Mouse (Mus musculus) skeletal muscle tissue, adult 2 months (tissue): Measurements from ENCODE around the gene Klhl23.
A peak's percentile ranks its signal among the peaks of the same experiment; 100 is the strongest.
"Not testable (repeated sequence)": the region's sequence is repeated elsewhere in the genome, so short reads cannot be mapped to it uniquely, and the experiment has no call there.

Source experiments
- DNase-seq: peaks from one replicate; pipeline ENCODE4 v3.0.0-alpha.2; 2012; ENCODE audit warnings: low read depth, low spot score

Klhl23 gene

DNA sequence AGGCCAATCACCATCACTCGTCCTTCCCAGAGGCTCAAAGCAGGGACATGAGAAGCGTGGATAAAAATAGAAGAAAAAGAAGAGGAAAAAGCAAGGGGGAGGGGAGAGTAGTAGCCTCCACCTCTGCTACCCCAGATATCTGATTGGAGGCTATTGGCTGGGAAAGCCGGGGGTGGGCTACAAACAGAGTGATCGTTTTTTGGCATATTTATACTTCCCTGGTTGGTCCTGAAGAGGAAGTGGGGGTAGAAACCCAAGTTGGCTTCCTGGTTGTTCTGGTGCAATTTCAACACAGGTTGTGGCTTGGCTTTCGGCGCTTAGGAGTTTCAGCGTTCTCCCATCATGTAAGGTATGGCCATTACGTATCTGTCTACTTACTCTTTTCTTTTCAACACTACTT lies at the start of gene Klhl23:
TSS of gene Klhl23 (plus strand) at position 234 of the 400 bp plus-strand sequence.
- peak; percentile 13 for DNase-seq

DNA sequence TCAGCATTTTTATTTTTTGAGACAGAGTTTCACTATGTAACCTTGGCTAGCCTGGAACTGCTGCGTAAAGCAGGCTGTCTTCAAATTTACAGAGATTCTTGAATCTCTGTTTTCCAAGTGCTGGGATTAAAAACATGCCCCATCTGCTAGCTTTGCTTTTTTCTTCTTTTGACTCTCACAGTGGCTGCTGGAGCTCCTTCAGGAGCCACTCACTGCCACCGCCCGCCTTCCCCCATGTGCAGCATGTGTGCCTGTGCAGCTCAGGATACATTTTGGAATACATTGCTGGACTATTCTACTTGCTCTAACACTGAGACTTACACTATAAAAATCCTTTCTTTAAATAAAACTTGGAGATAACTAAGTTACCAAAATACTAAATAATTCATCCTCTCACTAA lies 48.4 kb upstream of the Klhl23 start:
- DNase-seq, result no peak

DNA sequence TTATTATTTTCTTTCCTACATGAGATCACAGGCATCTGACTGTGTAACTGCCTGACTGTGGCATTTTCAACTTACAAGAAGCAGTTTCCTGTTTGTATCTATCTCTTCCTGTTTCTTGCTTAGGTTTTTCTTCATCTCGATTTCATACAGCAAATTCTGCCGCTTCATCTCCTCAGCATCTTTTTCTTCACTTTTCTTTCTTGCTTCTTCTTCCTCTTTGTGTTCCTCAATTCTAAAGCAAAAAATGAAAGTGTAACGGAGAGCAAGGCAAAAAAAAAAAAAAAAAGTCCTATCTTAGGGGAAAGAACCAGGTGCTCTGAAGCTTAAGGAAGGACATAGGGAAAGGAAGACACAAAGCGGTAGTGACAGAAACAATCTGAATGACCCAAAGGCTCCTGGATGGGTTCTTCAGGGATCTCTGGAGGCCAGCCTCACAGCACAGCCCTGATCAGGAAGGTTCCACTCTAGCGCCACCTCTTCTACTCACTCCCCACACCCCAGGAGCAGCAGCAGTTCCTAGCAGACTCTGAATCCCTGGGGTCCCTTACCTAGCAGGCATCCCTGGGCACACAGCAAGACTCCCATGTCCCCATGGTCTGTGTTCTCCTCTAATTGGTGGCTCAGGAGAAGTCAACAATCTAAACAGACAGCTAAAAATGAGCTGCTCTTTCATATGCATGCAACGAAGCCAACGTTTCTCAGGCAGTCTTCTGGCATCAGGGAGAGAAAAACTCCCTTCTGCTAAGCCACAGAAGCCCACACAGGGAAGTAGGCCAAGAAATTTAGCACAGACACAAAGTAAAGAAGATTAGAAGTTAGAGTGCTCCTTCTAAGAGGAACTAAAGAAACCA lies 43.5 kb upstream of the Klhl23 start:
- no peak for DNase-seq

DNA sequence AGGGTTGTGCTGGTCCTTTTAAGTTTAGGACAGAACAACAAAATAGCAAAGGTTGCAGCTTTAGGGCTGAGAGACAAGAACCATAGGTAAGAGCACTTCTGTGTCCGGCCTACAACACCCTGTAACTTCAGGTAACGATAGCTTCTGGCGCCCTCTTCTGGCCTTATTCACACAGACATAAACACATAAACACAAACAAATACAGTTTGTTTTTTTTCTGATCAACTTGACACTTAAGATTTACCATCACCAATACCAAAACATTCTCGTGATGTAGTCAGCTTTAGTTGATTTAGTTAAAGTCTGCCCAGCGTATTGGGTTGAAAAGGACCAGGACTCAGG lies 42.9 kb upstream of the Klhl23 start:
- no peak for DNase-seq

DNA sequence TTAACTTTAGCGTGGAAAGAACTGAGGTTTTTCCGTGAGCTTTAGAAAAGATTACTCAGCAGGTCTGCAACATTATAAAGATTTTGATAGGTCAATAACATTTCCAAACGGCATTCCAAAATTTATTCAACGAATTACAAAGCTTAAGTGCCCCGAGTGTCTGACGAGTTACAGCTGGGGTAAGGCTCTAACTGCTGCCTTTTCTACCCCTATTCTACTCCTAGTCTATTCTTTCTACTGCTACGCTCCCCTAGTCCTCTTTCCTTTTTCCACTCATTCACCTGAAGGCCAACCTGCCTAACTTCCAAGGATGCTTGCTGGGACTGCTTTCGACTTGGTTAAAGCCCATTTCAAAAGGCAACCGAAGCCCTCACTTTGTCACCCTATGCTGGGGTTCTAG lies 32.8 kb upstream of the Klhl23 start:
- DNase-seq, result no peak

DNA sequence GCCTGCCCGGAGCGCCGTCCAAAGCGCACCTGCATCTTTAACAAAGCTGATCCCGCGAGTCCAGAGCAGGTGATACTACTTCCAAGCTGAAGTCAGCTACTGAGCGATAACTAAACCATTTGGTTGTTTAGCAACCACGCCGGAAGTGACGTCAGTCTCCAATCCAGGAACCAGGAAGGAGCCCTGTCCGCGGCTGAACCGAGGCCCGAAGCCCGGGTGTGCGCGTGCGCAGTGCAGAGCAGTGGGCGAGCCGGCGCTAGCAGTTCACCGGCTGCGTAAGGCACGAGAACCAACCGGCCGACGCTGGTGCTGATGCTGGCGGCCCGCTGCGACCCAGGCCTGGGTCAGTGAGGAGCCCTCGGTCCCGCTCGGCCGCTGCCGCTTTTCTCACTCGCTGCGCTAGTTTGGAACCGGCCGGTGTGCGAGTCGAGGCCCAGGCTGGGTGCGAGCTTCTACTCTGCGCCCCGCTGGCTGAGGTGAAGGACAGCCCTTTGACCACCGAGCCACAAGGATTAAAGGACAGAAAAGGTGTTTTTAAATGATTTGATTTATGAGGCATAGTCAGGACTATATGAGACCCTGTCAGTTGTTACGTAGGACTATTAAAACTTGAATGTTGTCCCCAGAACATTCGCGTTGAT lies 32.2 kb upstream of the Klhl23 start, which contains the start of the genes Ccdc173 and Phospho2:
TSS of gene Ccdc173 (minus strand) at position 147 of the 641 bp plus-strand sequence.
TSS of gene Phospho2 (plus strand) at position 195 of the 641 bp plus-strand sequence.
- DNase-seq, result peak; percentile 98

DNA sequence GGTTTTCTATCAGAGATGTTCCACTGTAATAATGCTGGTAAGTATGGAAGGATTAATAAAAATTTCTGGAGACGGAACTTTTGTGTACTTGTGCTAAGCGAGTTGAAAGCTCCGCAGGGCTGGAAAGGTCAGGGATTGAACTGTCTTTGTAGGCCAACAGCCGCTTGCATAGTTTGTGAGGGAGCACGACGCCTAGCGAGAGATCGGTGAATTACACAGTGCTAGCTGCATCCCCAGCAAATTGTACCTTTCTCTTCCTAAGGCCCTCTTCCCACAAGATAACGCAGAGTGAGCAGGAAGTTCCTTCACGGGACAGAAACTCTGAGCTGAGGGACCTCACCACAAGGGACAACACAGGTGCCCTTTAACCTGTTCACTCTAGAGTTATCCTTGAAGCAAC lies 31.5 kb upstream of the Klhl23 start:
- peak; percentile 66 for DNase-seq

DNA sequence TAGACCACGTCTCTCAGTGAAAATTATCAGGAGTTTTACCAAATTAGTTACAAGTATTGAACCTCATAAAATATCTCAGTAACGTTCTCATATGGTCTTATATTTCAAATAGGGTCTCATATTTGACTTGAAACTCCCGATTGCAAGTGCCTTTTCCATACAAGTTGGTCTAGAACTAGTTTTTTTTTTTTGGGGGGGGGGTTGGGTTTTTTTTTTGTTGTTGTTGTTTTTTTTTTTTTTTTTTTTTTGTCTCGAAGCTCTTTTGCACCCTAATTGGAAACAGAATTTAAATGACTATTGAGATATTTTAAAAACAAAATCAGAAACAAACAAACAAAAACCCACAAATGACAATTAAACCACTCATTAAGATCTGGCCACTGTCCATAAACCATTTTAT lies 31.0 kb upstream of the Klhl23 start:
- DNase-seq, result no peak

DNA sequence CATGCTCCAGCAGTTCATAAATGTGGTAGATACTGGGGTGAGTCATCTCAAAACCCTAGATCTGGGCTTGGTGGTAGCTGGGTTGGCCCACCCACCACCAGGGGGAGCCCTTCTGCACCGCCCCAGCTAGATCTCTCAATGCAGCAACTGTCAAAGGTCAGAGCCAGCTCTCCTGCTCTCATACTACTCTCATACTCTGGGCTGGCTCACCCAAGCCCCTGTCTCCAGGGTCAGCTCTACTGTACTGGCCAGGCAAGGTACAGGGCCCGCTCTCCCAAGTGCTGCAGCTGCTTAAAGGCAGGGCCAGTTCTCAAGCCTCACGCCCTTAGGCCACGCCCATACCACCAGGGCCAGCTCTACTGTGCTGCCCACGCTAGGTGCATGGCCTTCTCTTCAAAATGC lies 18.8 kb upstream of the Klhl23 start:
- peak; percentile 35 for DNase-seq

DNA sequence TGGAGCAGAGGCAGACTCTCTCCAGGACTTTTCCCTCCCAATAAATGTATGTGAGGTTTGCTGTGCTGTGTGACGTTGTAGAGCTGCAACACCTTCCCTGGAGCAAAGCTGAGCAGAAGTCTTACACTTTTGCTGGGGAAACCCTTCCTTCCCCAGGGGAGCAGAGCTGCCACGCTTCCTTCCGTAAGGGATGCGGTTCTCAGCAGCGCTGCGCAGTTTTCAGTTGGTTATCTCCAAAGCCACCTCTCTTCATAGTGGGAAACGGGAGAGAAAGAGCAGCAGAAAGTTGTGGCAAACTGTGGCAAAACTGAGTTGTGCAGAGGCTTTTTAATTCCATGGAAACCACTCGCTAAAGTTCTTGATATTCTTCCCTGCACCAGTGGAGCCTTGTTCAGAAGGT lies 18.0 kb upstream of the Klhl23 start:
- no peak for DNase-seq

DNA sequence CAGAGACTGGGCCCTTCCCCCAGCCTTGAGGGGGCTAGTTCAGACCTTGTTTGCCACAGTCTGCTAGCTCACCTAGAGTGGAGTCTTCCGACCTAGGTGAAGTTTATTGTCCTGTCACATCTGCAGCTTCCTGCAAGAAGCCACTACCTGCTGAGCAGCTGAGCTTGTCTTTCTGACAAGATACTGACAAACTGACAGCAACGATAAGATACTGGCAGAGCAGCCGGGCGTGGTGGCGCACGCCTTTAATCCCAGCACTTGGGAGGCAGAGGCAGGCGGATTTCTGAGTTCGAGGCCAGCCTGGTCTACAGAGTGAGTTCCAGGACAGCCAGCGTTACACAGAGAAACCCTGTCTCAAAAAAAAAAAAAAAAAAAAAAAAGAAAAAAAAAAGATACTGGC lies 17.1 kb upstream of the Klhl23 start:
- not testable (repeated sequence) for DNase-seq

DNA sequence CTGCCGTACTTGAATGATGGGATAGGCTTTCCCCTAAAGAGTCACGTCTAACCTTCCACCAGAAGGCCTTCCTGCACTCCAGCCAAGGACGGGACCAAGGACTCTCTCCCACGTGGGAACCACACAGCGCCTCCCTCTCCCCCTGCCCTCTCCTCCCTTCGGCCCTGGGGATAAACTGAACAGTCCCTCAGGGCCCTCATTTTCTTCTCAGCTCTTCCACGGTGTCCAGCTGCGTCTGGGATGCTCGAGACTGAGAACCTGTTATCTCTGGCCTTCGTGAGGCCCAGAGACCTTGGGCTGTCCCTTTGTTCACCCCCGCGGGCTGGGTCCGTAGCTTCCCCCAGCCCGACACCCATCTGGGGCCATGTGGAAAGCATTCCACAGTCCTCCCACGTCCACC lies 11.6 kb upstream of the Klhl23 start:
- DNase-seq, result no peak

DNA sequence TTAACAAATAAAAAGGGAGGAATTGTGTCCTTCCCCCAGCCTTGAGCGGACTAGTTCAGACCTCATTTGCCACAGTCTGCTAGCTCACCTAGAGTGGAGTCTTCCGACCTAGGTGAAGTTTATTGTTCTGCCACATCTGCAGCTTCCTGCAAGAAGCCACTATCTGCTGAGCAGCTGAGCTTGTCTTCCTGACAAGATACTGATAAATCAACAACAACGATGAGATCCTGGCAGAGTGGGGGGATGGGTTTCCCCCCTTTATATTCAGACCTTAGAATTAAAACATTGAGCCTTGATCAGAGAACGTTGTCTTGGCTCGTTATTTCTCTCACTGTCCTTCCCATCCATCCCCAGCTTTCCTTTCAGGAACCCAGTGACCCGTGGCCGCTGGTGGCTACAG lies 10.4 kb upstream of the Klhl23 start:
- not testable (repeated sequence) for DNase-seq

DNA sequence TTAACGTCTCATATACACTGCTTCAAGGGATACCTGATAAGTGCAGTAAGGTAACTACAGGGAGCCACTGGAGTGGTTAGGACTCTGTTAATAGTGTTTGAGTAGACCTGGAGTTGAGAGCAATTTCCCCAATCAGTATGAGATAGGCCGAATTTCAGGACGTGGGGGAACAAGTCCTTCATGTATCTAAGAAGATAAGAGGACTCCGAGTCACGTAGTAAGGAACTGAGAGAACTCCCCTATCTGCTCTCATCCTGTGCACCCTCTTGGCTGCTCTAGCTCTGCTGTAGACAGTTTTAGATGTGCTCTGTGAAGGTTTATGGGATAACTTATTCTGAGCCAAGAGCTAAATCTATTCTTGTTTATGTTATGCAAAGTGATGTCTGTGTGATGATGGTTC lies 5.2 kb upstream of the Klhl23 start:
- no peak for DNase-seq

DNA sequence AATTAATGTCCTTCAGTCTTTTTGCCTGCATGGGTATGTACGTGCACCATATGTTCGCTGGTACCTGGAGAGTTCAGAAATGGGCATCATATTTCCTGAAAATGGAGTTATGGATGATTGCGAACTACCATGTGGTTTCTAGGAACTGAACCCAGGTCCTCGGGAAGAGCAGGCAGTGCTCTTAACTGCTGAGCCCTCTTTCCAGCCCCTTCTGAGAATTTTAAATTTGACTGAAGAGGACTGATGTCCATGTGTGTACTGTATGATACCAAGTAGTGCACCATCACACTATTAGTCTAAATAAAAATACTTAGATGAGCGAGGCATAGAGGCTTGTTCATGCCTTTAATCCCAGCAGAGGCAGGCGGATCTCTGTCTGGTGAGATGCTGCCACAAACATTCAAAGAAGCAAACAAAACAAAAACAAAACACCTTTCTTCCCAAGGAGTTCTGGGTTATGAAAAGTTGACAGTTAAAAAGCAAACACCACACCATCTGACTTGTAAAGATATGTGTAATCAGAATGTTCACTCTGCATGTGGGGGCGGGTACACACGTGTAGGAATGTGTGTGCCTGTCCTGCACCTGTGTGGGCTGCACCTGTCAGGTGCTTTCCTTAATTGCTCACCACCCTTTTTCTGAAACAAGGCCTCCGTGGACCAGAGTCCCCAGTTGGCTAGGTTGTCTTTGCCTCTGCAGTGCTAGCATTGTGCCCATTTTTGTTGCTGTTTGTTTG lies 3.2 kb upstream of the Klhl23 start:
- DNase-seq, result no peak

DNA sequence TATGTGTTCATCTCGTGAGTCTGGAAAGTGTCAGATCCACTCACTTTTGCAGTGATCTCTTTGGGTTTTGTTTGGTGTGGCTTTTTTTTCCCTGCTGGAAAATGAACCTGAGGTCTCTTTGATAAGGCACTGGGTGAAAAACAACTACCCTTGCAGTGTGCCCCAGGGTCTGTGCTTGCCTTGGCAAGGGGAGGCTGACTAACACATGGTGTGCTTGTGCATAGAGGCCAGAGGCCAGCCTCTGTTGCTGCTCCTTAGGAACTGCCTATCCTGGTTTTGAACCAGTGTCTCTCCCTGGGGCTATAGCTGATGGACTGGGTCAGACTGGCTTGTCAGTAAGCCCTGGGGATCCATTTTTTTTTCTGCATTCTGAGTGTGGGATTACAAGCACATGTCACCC lies 1.5 kb upstream of the Klhl23 start:
- DNase-seq, result no peak

DNA sequence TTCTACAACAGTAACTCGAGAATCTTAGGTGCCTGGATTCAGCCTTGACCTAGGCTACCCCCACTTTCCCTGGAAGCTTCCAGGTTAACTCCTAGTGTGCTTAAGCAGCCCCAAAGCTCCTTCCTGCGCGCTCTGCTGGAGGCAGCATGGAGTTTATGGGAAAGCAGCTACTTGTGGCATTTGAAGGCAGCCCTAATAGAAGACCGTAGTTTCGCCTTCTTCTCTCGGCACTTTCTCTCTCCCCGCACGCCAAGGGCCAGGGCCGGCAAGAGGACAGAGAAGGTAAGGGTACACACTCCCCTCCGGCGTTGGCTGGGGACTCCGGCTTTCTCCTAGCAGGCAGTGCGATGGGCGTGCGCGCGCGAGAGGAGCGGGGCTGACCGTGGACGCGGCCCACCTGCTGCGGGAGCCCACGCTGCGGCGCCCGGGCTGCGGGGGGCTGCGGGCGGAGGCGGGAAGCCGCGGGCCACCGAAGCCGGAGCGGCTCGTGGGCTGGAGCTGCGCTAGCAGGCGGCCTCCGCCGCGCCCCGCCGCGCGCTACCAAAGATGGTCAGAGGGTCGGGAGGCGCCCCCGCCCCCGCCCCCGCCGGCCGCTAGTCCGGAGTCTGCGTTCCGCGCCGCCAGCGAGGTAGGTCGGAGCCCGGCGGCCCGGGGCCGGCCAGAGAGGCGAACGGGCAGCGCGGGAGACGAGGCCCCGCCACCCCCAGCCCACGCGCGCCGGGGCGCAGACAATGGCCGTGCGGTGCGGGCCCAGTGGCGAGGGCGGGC lies 801 bp downstream of the Klhl23 start:
- DNase-seq, result peak; percentile 13

DNA sequence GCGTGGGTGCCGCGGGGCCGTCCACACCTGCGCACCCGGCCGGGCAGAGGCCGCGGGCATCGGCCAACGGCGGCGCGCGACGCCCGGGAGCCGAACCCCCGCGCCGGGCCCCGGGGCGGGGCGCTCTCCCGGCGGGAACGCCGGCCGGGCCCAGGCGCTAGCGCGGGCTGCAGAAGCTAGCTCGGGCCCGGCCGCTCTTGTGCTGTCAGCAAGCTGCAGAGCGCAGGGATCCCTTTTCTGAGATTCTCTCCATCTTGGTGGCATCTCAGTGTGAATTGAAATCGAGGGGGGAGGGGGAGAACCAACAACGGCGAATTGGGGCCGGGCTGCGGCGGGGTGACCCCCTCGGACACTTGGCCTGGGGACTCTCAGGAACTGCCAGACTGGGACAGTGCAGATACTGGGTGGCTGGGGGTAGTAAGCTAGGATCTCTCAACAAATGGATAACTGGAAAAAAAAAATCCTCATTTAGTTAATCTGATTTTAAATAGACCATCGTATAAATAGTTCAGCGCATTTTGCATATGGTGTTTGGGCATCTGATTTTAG lies 1.5 kb downstream of the Klhl23 start:
- DNase-seq, result no peak

DNA sequence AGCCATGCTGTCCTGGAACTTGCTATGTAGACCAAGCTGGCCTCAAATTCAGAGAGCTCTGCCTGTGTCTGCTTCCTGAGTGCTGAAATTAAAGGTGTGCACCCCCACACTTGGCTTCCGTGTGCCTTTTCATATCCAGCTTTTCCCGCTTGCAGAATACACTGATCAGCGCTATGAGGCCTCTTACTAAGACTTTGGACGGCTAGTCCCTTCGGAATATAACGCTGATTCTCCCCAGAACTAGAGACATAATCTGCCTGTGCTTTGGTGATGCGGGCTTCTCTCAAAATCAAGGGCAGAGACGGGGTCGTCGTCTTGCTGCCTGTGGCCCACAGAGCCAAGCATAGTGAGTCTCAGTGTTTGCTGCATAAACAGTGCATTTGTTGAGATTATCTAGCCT lies 4.2 kb downstream of the Klhl23 start:
- no peak for DNase-seq

DNA sequence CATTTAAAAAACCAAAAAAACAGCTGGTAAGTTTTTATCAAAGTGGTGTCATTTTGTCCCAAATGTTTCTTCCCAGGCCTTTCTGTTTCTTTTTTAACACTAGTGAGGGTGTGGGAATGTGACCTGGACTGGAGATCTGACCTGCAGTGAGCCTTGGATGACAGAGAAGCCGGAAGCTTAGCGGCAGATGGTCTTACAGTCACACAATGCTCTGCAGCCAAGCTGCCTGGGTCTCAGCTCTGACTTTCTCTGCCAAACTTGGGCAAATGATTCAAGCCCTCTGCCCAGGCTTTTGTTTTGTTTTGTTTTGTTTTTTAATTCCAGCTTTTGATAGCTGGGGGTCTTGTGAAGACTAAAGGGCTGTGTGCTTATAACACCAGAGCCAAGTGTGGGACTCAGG lies 4.6 kb downstream of the Klhl23 start:
- DNase-seq, result no peak

DNA sequence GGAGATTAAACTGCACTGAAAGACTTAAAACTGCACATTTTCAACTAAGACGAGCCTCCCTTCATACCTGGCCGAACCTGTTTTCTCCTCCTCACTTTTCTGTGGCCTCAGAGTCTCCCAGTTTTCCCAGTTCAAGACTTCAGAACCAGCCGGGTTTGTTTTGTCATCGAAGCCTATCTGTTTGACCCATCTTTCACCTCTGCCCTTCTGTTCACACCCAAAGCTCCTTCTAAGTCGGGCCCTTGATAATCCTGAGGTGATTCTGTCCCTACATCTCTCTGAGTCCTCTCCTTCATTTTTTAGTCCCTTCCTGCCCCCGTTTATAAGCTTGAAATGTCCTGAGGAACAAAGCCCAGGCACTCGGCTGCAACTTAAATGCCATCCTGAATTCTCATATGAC lies 6.3 kb downstream of the Klhl23 start:
- no peak for DNase-seq
